Mouse (Mus musculus) brain, embryonic 14.5 days (tissue): ENCODE data around the gene Ttc23.

Source experiments
- CTCF ChIP-seq: fragments of 200-500 bp; IDR thresholded peaks from 2 replicates; pipeline ENCODE4 v1.5.1; 2012; ENCODE audit warnings: inconsistent platforms, mild to moderate bottlenecking, moderate library complexity, borderline replicate concordance; ENCODE audit not compliant: insufficient read depth, insufficient read length; ENCODE audit errors: extremely low read depth
- POLR2A ChIP-seq: fragments of 200-500 bp; IDR thresholded peaks from 2 replicates; pipeline ENCODE4 v1.6.1; 2012; ENCODE audit warnings: mild to moderate bottlenecking, inconsistent platforms, borderline replicate concordance; ENCODE audit not compliant: poor library complexity, insufficient read depth, insufficient read length, severe bottlenecking; ENCODE audit errors: extremely low read depth

- no peak for TF ChIP-seq POLR2A
- TF ChIP-seq CTCF, result no peak
Measured at GRCm38 (mm10) chr7:67725016-67725415, 77.8 kb downstream of the Ttc23 start.
